Mouse (Mus musculus) embryonic fibroblast, embryonic 13.5 days (primary cell): ENCODE results near the gene Col3a1.

Experiments used
- CTCF ChIP-seq: IDR thresholded peaks from 2 replicates; pipeline ENCODE4 v1.5.1; 2011; ENCODE audit warnings: mild to moderate bottlenecking, control low read depth, low read length, moderate library complexity, borderline replicate concordance; ENCODE audit not compliant: insufficient read depth
- POLR2A ChIP-seq: IDR thresholded peaks from 2 replicates; pipeline ENCODE4 v1.6.1; 2011; ENCODE audit warnings: low read depth, mild to moderate bottlenecking, control low read depth, low read length, moderate library complexity

GRCm38 (mm10) chr1:45359673-45360072 lies 48.3 kb downstream of the Col3a1 start:
- TF ChIP-seq POLR2A: no peak
- TF ChIP-seq CTCF: no peak
